Mouse (Mus musculus): Measurements from ENCODE around the gene Vps33b. TPM values are rescaled to one million over a fixed set of nuclear protein-coding genes. Genes with fewer than 3 reads are reported as not detected.

Gene Vps33b
- polyA plus RNA-seq, 1 experiment from 2014 or later: 11.4 TPM

DNA sequence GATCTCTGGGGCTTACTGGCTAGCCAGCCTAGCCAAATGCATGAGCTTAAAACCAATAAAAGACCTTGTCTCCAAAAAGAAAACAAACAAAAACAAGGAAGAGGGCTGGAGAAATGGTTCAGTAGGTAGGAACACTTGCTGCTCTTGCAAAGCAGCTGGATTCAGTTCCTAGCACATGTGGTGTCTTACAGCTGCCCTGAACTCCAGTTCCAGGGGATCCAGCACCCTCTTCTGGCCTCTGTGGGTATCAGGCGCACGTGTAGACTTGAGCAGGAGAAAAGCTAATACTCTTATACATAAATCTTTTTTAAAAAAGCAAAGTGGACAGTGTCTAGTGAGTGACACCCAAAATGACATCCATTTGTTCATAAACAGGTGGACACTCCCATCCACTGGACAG lies 32.1 kb downstream of the Vps33b start:
- H3K4me2 ChIP-seq (ENCODE audit: low read length): no peak overlapping the region
- 85% methylated on average over 2 of the region's 2 CpGs for WGBS

DNA sequence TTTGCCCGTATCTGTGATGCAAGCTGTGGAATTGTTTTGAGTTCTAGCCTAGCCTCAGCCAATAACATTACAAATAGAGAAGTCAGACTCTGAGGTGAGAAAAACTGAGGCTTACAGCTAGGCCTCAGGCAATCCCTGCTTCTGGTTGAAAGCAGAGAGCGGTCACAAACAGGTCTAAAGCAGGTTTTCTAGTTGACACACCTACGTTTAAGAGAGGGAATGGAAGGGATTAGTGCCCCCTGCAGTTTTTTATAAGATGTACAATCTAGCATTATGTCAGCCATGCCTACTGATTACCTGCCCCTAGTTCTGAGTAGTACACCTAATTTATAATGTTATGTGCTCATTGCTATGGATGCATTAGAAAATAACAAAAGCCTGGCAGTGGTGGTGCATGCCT lies 38.3 kb downstream of the Vps33b start:
- H3K27ac ChIP-seq (replicated peaks in 1 of 2; ENCODE audit: control insufficient read depth in 1 of 2, insufficient read depth in 1 of 2, low read depth in 2 of 2, low read length in 2 of 2): no peak overlapping the region
- no peaks in the 10 kb centered on the region for H3K27me3 ChIP-seq (ENCODE audit: control insufficient read depth, insufficient read depth, low read length)
- no peak overlapping the region for H3K4me2 ChIP-seq (ENCODE audit: low read length)
- no peak for ATAC-seq (ENCODE audit: insufficient number of reproducible peaks, insufficient read depth, low FRiP score, low read depth)
- H3K4me1 ChIP-seq (ENCODE audit: control insufficient read depth in 2 of 2, insufficient read depth in 2 of 2, low read length in 2 of 2): no peaks in the 10 kb centered on the region
- H3K9me3 ChIP-seq (ENCODE audit: control insufficient read depth, low read length): no peaks in the 10 kb centered on the region
- 90% methylated on average over 3 of the region's 3 CpGs for WGBS
- no peak overlapping the region for H3K4me3 ChIP-seq (ENCODE audit: control insufficient read depth in 1 of 2, insufficient read depth in 1 of 2, low read depth in 1 of 2, low read length in 2 of 2)
- H3K36me3 ChIP-seq (ENCODE audit: control insufficient read depth, insufficient read depth, low read length): peaks cover 99% of the 10 kb centered on the region
- no peak overlapping the region for H3K9ac ChIP-seq (ENCODE audit: low read length)

More for the DNA sequence above, 32.1 kb downstream of the Vps33b start:
- Histone ChIP-seq H3K9ac (ENCODE audit: low read length) (no peak overlapping the region), H3K27me3 (ENCODE audit: control insufficient read depth, insufficient read depth, low read length) (no peaks in the 10 kb centered on the region), H3K9me3 (ENCODE audit: control insufficient read depth, low read length) (no peaks in the 10 kb centered on the region), H3K36me3 (ENCODE audit: control insufficient read depth, insufficient read depth, low read length) (peaks cover 78% of the 10 kb centered on the region), H3K4me1 (ENCODE audit: control insufficient read depth in 2 of 2, insufficient read depth in 2 of 2, low read length in 2 of 2) (peaks cover 3 to 8% of the 10 kb centered on the region in 2 experiments; a peak in 3 of 4 replicates), H3K27ac (replicated peaks in 1 of 2; ENCODE audit: control insufficient read depth in 1 of 2, insufficient read depth in 1 of 2, low read depth in 2 of 2, low read length in 2 of 2) (no peak overlapping the region), H3K4me3 (ENCODE audit: control insufficient read depth in 1 of 2, insufficient read depth in 1 of 2, low read depth in 1 of 2, low read length in 2 of 2) (no peak overlapping the region)
- no peak for ATAC-seq (ENCODE audit: insufficient number of reproducible peaks, insufficient read depth, low FRiP score, low read depth)

DNA sequence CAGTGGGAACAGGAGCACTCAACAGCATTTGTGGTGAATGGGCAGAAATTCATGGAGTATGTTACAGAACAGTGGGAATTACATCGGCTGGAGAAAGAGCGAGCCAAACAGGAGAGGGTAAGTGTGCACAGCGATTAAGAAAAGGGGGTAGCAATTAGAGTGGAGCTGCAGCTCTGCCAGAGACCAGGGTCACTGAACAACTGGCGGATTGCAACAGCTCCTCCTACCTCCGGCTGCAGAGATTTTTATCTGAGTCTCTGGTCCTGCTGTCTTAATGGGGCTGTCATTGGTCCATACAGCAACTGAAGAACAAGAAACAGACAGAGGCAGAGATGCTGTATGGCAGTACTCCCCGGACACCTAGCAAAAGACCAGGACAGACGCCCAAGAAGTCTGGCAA lies 41.3 kb downstream of the Vps33b start:
- H3K27ac ChIP-seq (replicated peaks in 1 of 2; ENCODE audit: control insufficient read depth in 1 of 2, insufficient read depth in 1 of 2, low read depth in 2 of 2, low read length in 2 of 2): no peak overlapping the region
- no peaks in the 10 kb centered on the region for H3K9me3 ChIP-seq (ENCODE audit: control insufficient read depth, low read length)
- H3K27me3 ChIP-seq (ENCODE audit: control insufficient read depth, insufficient read depth, low read length): no peaks in the 10 kb centered on the region
- no peak overlapping the region for H3K9ac ChIP-seq (ENCODE audit: low read length)
- ATAC-seq (ENCODE audit: insufficient number of reproducible peaks, insufficient read depth, low FRiP score, low read depth): no peak
- H3K36me3 ChIP-seq (ENCODE audit: control insufficient read depth, insufficient read depth, low read length): peaks cover 99% of the 10 kb centered on the region
- WGBS: 79% methylated on average over 7 of the region's 7 CpGs
- H3K4me3 ChIP-seq (ENCODE audit: control insufficient read depth in 1 of 2, insufficient read depth in 1 of 2, low read depth in 1 of 2, low read length in 2 of 2): no peak overlapping the region
- H3K4me1 ChIP-seq (ENCODE audit: control insufficient read depth in 2 of 2, insufficient read depth in 2 of 2, low read length in 2 of 2): no peaks in the 10 kb centered on the region
- H3K4me2 ChIP-seq (ENCODE audit: low read length): no peak overlapping the region

DNA sequence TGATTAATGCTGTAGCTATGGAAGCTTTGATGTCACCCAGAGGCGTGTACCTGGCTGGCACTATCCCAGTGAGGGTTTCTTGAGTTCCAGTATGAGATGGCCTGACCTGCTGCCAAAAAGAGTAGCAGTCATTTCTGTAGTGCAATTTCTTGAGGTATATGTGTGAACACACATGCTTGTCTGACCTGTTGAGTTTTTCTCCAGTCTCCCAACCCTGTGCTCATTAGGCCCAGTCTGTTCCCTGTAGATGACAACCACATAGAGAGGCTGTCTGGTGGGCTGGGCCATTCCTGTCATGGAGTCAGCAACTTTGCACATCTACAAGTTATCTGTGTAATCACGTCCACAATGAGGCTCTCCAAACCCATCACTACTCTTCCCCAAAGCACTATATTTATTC lies 46.3 kb downstream of the Vps33b start:
- Histone ChIP-seq H3K36me3 (ENCODE audit: control insufficient read depth, insufficient read depth, low read length) (peaks cover 78% of the 10 kb centered on the region), H3K27me3 (ENCODE audit: control insufficient read depth, insufficient read depth, low read length) (no peaks in the 10 kb centered on the region), H3K9me3 (ENCODE audit: control insufficient read depth, low read length) (no peaks in the 10 kb centered on the region), H3K4me2 (ENCODE audit: low read length) (no peak overlapping the region), H3K4me3 (ENCODE audit: control insufficient read depth in 1 of 2, insufficient read depth in 1 of 2, low read depth in 1 of 2, low read length in 2 of 2) (no peak overlapping the region), H3K4me1 (ENCODE audit: control insufficient read depth in 2 of 2, insufficient read depth in 2 of 2, low read length in 2 of 2) (peaks cover 7 to 16% of the 10 kb centered on the region in 2 experiments; a peak in 3 of 4 replicates), H3K9ac (ENCODE audit: low read length) (no peak overlapping the region), H3K27ac (replicated peaks in 1 of 2; ENCODE audit: control insufficient read depth in 1 of 2, insufficient read depth in 1 of 2, low read depth in 2 of 2, low read length in 2 of 2) (no peak overlapping the region)
- WGBS: 71% methylated on average over 2 of the region's 2 CpGs
- ATAC-seq (ENCODE audit: insufficient number of reproducible peaks, insufficient read depth, low FRiP score, low read depth): no peak

DNA sequence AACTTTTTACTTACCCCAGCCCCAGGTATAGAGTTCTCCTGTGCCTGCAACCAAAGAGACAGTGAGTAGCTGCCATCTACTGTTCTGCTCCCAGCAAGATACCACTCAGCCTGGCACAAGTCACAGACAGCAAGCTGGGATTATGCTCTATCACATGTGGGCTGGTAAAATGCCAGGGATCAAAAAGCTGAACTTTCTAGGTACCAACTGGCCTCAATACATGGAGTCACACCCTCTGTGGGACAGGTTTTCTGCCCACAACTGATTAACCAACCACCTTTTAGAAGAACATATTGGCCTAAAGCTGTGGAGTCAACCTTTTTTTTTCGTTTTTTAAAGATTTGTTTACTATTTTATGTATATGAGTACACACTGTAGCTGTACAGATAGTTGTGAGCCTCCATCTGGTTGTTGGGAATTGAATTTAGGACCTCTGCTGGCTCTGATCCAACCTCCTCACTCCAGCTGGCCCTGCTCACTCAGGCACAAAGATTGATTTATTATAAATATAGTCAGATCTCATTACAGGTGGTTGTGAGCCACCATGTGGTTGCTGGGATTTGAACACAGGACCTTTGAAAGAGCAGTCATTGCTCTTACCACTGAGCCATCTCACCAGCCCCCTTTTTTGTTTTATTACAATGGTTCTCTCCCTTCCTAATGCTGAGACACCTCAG lies 48.1 kb downstream of the Vps33b start:
- 71% methylated on average over 1 of the region's 1 CpGs for WGBS
- peaks cover 7 to 16% of the 10 kb centered on the region in 2 experiments; a peak in 3 of 4 replicates for H3K4me1 ChIP-seq (ENCODE audit: control insufficient read depth in 2 of 2, insufficient read depth in 2 of 2, low read length in 2 of 2)
- H3K4me2 ChIP-seq (ENCODE audit: low read length): no peak overlapping the region
- H3K27ac ChIP-seq (replicated peaks in 1 of 2; ENCODE audit: control insufficient read depth in 1 of 2, insufficient read depth in 1 of 2, low read depth in 2 of 2, low read length in 2 of 2): no peak overlapping the region
- H3K9ac ChIP-seq (ENCODE audit: low read length): no peak overlapping the region
- H3K27me3 ChIP-seq (ENCODE audit: control insufficient read depth, insufficient read depth, low read length): no peaks in the 10 kb centered on the region
- ATAC-seq (ENCODE audit: insufficient number of reproducible peaks, insufficient read depth, low FRiP score, low read depth): no peak
- no peaks in the 10 kb centered on the region for H3K9me3 ChIP-seq (ENCODE audit: control insufficient read depth, low read length)
- H3K4me3 ChIP-seq (ENCODE audit: control insufficient read depth in 1 of 2, insufficient read depth in 1 of 2, low read depth in 1 of 2, low read length in 2 of 2): no peak overlapping the region
- peaks cover 63% of the 10 kb centered on the region for H3K36me3 ChIP-seq (ENCODE audit: control insufficient read depth, insufficient read depth, low read length)

DNA sequence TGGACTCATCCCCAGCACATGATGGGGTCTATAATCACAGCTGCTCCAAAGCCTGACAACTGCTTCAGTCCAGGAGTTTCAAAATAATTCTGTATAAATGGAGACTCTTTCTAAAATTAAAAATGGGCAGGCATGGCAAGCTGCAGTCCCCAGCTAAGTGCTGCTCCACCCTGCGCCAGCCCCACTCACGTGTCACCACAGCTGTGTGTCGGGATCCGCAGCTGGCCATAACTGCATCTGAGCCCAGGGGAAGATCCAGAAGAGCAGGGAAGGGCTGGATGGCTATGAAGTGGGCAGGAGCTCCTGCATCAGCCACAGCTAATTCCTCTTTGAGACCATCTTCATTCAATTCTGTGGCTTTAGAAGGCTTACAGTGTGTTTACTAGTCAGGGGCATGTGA lies 49.2 kb downstream of the Vps33b start:
- no peaks in the 10 kb centered on the region for H3K27me3 ChIP-seq (ENCODE audit: control insufficient read depth, insufficient read depth, low read length)
- peak overlapping the region in 1 of 2 experiments; percentile 45; a peak in 1 of 4 replicates for H3K27ac ChIP-seq (replicated peaks in 1 of 2; ENCODE audit: control insufficient read depth in 1 of 2, insufficient read depth in 1 of 2, low read depth in 2 of 2, low read length in 2 of 2)
- H3K9ac ChIP-seq (ENCODE audit: low read length): peak overlapping the region; percentile 44; the same call in 1 of the 2 replicates
- WGBS: 81% methylated on average over 4 of the region's 4 CpGs
- no peaks in the 10 kb centered on the region for H3K9me3 ChIP-seq (ENCODE audit: control insufficient read depth, low read length)
- H3K36me3 ChIP-seq (ENCODE audit: control insufficient read depth, insufficient read depth, low read length): peaks cover 52% of the 10 kb centered on the region
- no peak overlapping the region for H3K4me2 ChIP-seq (ENCODE audit: low read length)
- no peak overlapping the region for H3K4me3 ChIP-seq (ENCODE audit: control insufficient read depth in 1 of 2, insufficient read depth in 1 of 2, low read depth in 1 of 2, low read length in 2 of 2)
- peaks cover 7 to 24% of the 10 kb centered on the region in 2 experiments; a peak in 3 of 4 replicates for H3K4me1 ChIP-seq (ENCODE audit: control insufficient read depth in 2 of 2, insufficient read depth in 2 of 2, low read length in 2 of 2)
- no peak for ATAC-seq (ENCODE audit: insufficient number of reproducible peaks, insufficient read depth, low FRiP score, low read depth)

DNA sequence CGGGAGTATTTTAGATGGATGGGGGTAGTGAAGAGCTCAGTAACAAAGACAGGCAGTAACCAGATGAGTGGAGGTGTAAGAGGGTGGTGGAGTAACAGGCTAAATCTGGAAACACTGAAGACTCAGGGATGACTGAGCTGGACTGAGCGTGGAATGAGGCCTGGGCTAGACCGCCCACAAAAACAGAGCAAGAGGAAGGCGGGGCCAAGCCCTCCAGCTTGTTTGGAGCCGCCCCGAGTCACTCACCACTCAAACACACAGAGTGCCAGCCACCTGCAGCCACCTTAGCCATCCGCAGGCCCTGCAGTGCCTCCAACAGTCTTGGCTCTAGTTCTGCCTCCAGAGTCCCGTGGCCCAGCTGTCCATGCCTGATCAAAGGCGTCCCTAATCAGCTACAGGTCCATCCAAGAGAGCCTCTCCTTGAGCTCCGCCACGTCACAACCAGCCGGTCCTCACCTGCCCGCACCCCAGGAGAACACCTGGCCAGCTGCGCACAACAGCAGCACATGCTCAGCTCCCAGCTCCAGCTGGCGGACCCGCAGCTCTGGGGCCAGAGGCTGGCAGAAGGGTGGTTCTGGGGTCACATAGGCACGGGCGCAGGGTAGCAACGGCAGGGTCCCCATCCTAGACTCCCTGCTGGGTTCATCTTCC lies 50.5 kb downstream of the Vps33b start:
- Histone ChIP-seq H3K27ac (replicated peaks in 1 of 2; ENCODE audit: control insufficient read depth in 1 of 2, insufficient read depth in 1 of 2, low read depth in 2 of 2, low read length in 2 of 2) (peak overlapping the region; percentile 45 to 46), H3K9ac (ENCODE audit: low read length) (no peak overlapping the region; the same call in 1 of the 2 replicates), H3K4me2 (ENCODE audit: low read length) (no peak overlapping the region), H3K4me3 (ENCODE audit: control insufficient read depth in 1 of 2, insufficient read depth in 1 of 2, low read depth in 1 of 2, low read length in 2 of 2) (no peak overlapping the region), H3K27me3 (ENCODE audit: control insufficient read depth, insufficient read depth, low read length) (no peaks in the 10 kb centered on the region), H3K4me1 (ENCODE audit: control insufficient read depth in 2 of 2, insufficient read depth in 2 of 2, low read length in 2 of 2) (peaks cover 7 to 26% of the 10 kb centered on the region in 2 experiments; a peak in 3 of 4 replicates), H3K9me3 (ENCODE audit: control insufficient read depth, low read length) (no peaks in the 10 kb centered on the region), H3K36me3 (ENCODE audit: control insufficient read depth, insufficient read depth, low read length) (peaks cover 40% of the 10 kb centered on the region)
- ATAC-seq (ENCODE audit: insufficient number of reproducible peaks, insufficient read depth, low FRiP score, low read depth): no peak
- 63% methylated on average over 19 of the region's 19 CpGs for WGBS
